Mouse (Mus musculus): ENCODE measurements at regions not wholly inside any gene's neighbourhood (a gene's known extent, or its start where the extent isn't known, plus 50 kb on each side); places are given as distances from the start of the nearest gene placed in this dataset.

- Histone ChIP-seq H3K9me3 (replicated peaks; ENCODE audit: insufficient read depth, low read length) (no peaks in the 10 kb centered on the region), H3K36me3 (ENCODE audit: control insufficient read depth in 1 of 2, insufficient read depth in 2 of 2, low read length in 2 of 2) (peaks cover 0 to 31% of the 10 kb centered on the region in 2 experiments; a peak in 2 of 4 replicates), H3K27me3 (ENCODE audit: control insufficient read depth in 1 of 2, insufficient read depth in 2 of 2, low read length in 2 of 2) (no peaks in the 10 kb centered on the region), H3K4me1 (ENCODE audit: control insufficient read depth in 1 of 2, insufficient read depth in 2 of 2, low read length in 2 of 2) (peaks cover 21 to 29% of the 10 kb centered on the region in 2 experiments), H3K27ac (ENCODE audit: control insufficient read depth, low read depth, low read length) (no peak overlapping the region), H3K4me3 (ENCODE audit: control insufficient read depth in 1 of 2, insufficient read depth in 1 of 2, low read depth in 2 of 2, low read length in 2 of 2) (no peak overlapping the region), H3K9ac (ENCODE audit: control insufficient read depth, low read depth, low read length, poor library complexity, severe bottlenecking) (no peak overlapping the region), H3K79me2 (ENCODE audit: control insufficient read depth, insufficient read depth, low read length, poor library complexity) (no peaks in the 10 kb centered on the region; the same call in 1 of the 2 replicates)
- DNase-seq (ENCODE audit: low read depth, low spot score), result no peak
- TF ChIP-seq TCF12 (IDR thresholded peaks at IDR 0.05; ENCODE audit: low read depth, low read length), result no peak
- TF ChIP-seq NELFE (IDR thresholded peaks at IDR 0.05; ENCODE audit: low read depth, low read length), result no peak
- TF ChIP-seq E2F4 (IDR thresholded peaks at IDR 0.05; ENCODE audit: borderline replicate concordance, low read depth, low read length), result no peak
- TF ChIP-seq JUND (IDR thresholded peaks at IDR 0.05; ENCODE audit: low read depth, low read length), result no peak
- TF ChIP-seq ELF1 (IDR thresholded peaks at IDR 0.05; ENCODE audit: low read depth, low read length), result no peak
- no peak for TF ChIP-seq MEF2A (IDR thresholded peaks at IDR 0.05; ENCODE audit: extremely low read depth, insufficient replicate concordance, low read depth, low read length, poor library complexity, severe bottlenecking)
- no peak for TF ChIP-seq MAFK (IDR thresholded peaks at IDR 0.05; ENCODE audit: borderline replicate concordance, low read depth, low read length)
- no peak for TF ChIP-seq TAL1 (IDR thresholded peaks at IDR 0.05; ENCODE audit: low read length)
- TF ChIP-seq CTCF (IDR thresholded peaks at IDR 0.05 in 2 of 3, conservative IDR thresholded peaks at IDR 0.05 in 1 of 3; ENCODE audit: control insufficient read depth in 1 of 3, insufficient read depth in 1 of 3, low read depth in 2 of 3, low read length in 3 of 3, poor library complexity in 1 of 3, severe bottlenecking in 1 of 3), result no peak
- no peak for TF ChIP-seq ZC3H11A (IDR thresholded peaks at IDR 0.05; ENCODE audit: low read depth, low read length)
- TF ChIP-seq CHD1 (IDR thresholded peaks at IDR 0.05; ENCODE audit: low read depth, low read length), result no peak
- no peak for TF ChIP-seq USF2 (IDR thresholded peaks at IDR 0.05; ENCODE audit: borderline replicate concordance in 1 of 2, insufficient read depth in 1 of 2, low read depth in 1 of 2, low read length in 2 of 2)
- no peak for TF ChIP-seq NRF1 (IDR thresholded peaks at IDR 0.05; ENCODE audit: insufficient read depth, low read depth, low read length, poor library complexity, severe bottlenecking)
- no peak for TF ChIP-seq RAD21 (IDR thresholded peaks at IDR 0.05; ENCODE audit: low read depth, low read length)
- TF ChIP-seq USF1 (IDR thresholded peaks at IDR 0.05; ENCODE audit: low read depth, low read length), result no peak
- TF ChIP-seq SMC3 (IDR thresholded peaks at IDR 0.05; ENCODE audit: low read depth, low read length), result no peak
- TF ChIP-seq ZMIZ1 (IDR thresholded peaks at IDR 0.05; ENCODE audit: low read depth, low read length), result no peak
- no peak for TF ChIP-seq CHD2 (IDR thresholded peaks at IDR 0.05; ENCODE audit: low read length)
- no peak for TF ChIP-seq ETS1 (IDR thresholded peaks at IDR 0.05; ENCODE audit: low read depth, low read length)
- no peak for TF ChIP-seq POLR2AphosphoS2 (IDR thresholded peaks at IDR 0.05; ENCODE audit: low read length)
Measured at GRCm38 (mm10) chr2:79111673-79112072, 143.6 kb upstream of the Itga4 start.

GRCm38 (mm10) chr2:79112076-79112475, 143.2 kb upstream of the Itga4 start:
- Histone ChIP-seq H3K27me3 (ENCODE audit: control insufficient read depth in 1 of 2, insufficient read depth in 2 of 2, low read length in 2 of 2) (no peaks in the 10 kb centered on the region), H3K36me3 (ENCODE audit: control insufficient read depth in 1 of 2, insufficient read depth in 2 of 2, low read length in 2 of 2) (peaks cover 0 to 31% of the 10 kb centered on the region in 2 experiments; a peak in 2 of 4 replicates), H3K79me2 (ENCODE audit: control insufficient read depth, insufficient read depth, low read length, poor library complexity) (no peaks in the 10 kb centered on the region; the same call in 1 of the 2 replicates), H3K27ac (ENCODE audit: control insufficient read depth, low read depth, low read length) (no peak overlapping the region), H3K9me3 (replicated peaks; ENCODE audit: insufficient read depth, low read length) (no peaks in the 10 kb centered on the region), H3K9ac (ENCODE audit: control insufficient read depth, low read depth, low read length, poor library complexity, severe bottlenecking) (no peak overlapping the region), H3K4me1 (ENCODE audit: control insufficient read depth in 1 of 2, insufficient read depth in 2 of 2, low read length in 2 of 2) (peaks cover 21 to 29% of the 10 kb centered on the region in 2 experiments), H3K4me3 (ENCODE audit: control insufficient read depth in 1 of 2, insufficient read depth in 1 of 2, low read depth in 2 of 2, low read length in 2 of 2) (no peak overlapping the region)
- DNase-seq (ENCODE audit: low read depth, low spot score), result no peak
- TF ChIP-seq CHD2 (IDR thresholded peaks at IDR 0.05; ENCODE audit: low read length) (no peak), TCF12 (IDR thresholded peaks at IDR 0.05; ENCODE audit: low read depth, low read length) (peak; percentile 25; the same call in 1 of the 2 replicates), EP300 (IDR thresholded peaks at IDR 0.05; ENCODE audit: low read depth in 1 of 2, low read length in 2 of 2) (peak; percentile 38 to 51; a peak in 2 of 4 replicates), HCFC1 (IDR thresholded peaks at IDR 0.05; ENCODE audit: low read depth, low read length) (no peak), RCOR1 (IDR thresholded peaks at IDR 0.05; ENCODE audit: low read depth, low read length) (no peak), ETS1 (IDR thresholded peaks at IDR 0.05; ENCODE audit: low read depth, low read length) (peak; percentile 41; the same call in 1 of the 2 replicates), NELFE (IDR thresholded peaks at IDR 0.05; ENCODE audit: low read depth, low read length) (no peak), GATA1 (IDR thresholded peaks at IDR 0.05; ENCODE audit: low read depth, low read length) (peak; percentile 56), TBP (IDR thresholded peaks at IDR 0.05; ENCODE audit: low read depth, low read length) (no peak), ZKSCAN1 (IDR thresholded peaks at IDR 0.05; ENCODE audit: low read depth, low read length) (no peak), MYB (IDR thresholded peaks at IDR 0.05; ENCODE audit: low read depth, low read length) (0 out of 2 replicates have a peak, but pooled peaks have one; percentile 38)

Measured in MEL (cell line).